Mouse (Mus musculus) ES-E14 (cell line): ENCODE measurements around the gene Med31. TPM values are rescaled to one million over a fixed set of nuclear protein-coding genes. Genes with fewer than 3 reads are reported as not detected.

Source experiments
- DNase-seq: peaks from one replicate; pipeline ENCODE4 v3.0.0-alpha.2; 2013; ENCODE audit warnings: low read depth, low spot score
- H3K27ac ChIP-seq: 2 replicates; pipeline ENCODE4 v1.5.1; 2012; ENCODE audit warnings: low read depth, mild to moderate bottlenecking, low read length, moderate library complexity, mixed read lengths; ENCODE audit not compliant: poor library complexity, insufficient read depth, severe bottlenecking
- H3K36me3 ChIP-seq: 2 replicates; pipeline ENCODE4 v1.6.1; 2012; ENCODE audit warnings: mild to moderate bottlenecking, low read length, moderate library complexity, mixed read lengths; ENCODE audit not compliant: control insufficient read depth, poor library complexity, insufficient read depth, severe bottlenecking
- H3K4me1 ChIP-seq, 2 experiments: fragments of 150-350 bp in 1 of 2; sonication (generic) in 1 of 2; 2 replicates each; pipeline ENCODE4 v1.6.1; 2012; ENCODE audit warnings: low read length in 2 of 2, mild to moderate bottlenecking in 1 of 2, mixed read lengths in 1 of 2; ENCODE audit not compliant: control insufficient read depth in 2 of 2, insufficient read depth in 2 of 2, poor library complexity in 1 of 2
- H3K4me3 ChIP-seq, 2 experiments: fragments of 150-350 bp in 1 of 2; sonication (generic) in 1 of 2; 2 replicates each; pipeline ENCODE4 v1.5.1; 2012; ENCODE audit warnings: low read length in 2 of 2, low read depth in 1 of 2, mild to moderate bottlenecking in 1 of 2, mixed read lengths in 1 of 2; ENCODE audit not compliant: insufficient read depth in 1 of 2, poor library complexity in 1 of 2, severe bottlenecking in 1 of 2
- H3K9ac ChIP-seq: 2 replicates; pipeline ENCODE4 v1.6.1; 2012; ENCODE audit warnings: low read depth, mild to moderate bottlenecking, low read length, mixed read lengths; ENCODE audit not compliant: poor library complexity, insufficient read depth, severe bottlenecking
- H3K9me3 ChIP-seq: fragments of 150-350 bp; sonication (generic); 2 replicates; pipeline ENCODE4 v1.6.1; 2012; ENCODE audit warnings: low read depth, mild to moderate bottlenecking, low read length; ENCODE audit not compliant: control insufficient read depth, insufficient read depth
- CHD2 ChIP-seq: IDR thresholded peaks from 2 replicates; pipeline ENCODE4 v1.6.1; 2014; ENCODE audit warnings: mild to moderate bottlenecking, low read depth, low read length, inconsistent platforms
- HCFC1 ChIP-seq: IDR thresholded peaks from 2 replicates; pipeline ENCODE4 v1.6.1; 2012; ENCODE audit warnings: low read length, inconsistent platforms, borderline replicate concordance; ENCODE audit not compliant: insufficient read depth
- MAFK ChIP-seq: IDR thresholded peaks from 2 replicates; pipeline ENCODE4 v1.6.1; 2014; ENCODE audit warnings: mild to moderate bottlenecking, low read depth, low read length, inconsistent platforms; ENCODE audit not compliant: insufficient read depth
- ZC3H11A ChIP-seq: IDR thresholded peaks from 2 replicates; pipeline ENCODE4 v1.6.1; 2012; ENCODE audit warnings: low read depth, mild to moderate bottlenecking, inconsistent platforms, low read length, borderline replicate concordance
- ZNF384 ChIP-seq: IDR thresholded peaks from 2 replicates; pipeline ENCODE4 v1.6.1; 2012; ENCODE audit warnings: low read depth, low read length, inconsistent platforms
- in situ Hi-C, 2 experiments: fragments of 600-800 bp; cut with MboI; formaldehyde crosslinking; loops; one replicate each; pipeline ENCODE4 v1.15.1; 2025; ENCODE audit warnings: low sequenced_read_pairs in 2 of 2, inconsistent platforms in 1 of 2; ENCODE audit not compliant: unreplicated experiment in 2 of 2
- total RNA-seq: library from RNA; depleted of rRNA; stranded (reverse); fragments of 300-350 nt; gene quantifications from 2 replicates; pipeline ENCODE4 v1.2.3, GENCODE M21; 2012; rRNA removed

Gene Med31
- total RNA-seq, 1 experiment: 28.6 TPM

- DNase-seq: no peak
- Histone ChIP-seq H3K4me3 (no peak overlapping the region), H3K9ac (no peak overlapping the region), H3K9me3 (no peaks in the 10 kb centered on the region), H3K4me1 (no peaks in the 10 kb centered on the region), H3K36me3 (peaks cover 13% of the 10 kb centered on the region; the same call in 1 of the 2 replicates), H3K27ac (no peak overlapping the region)
- in situ Hi-C loops: no loop called here
- TF ChIP-seq HCFC1 (no peak), ZNF384 (no peak), ZC3H11A (no peak), CHD2 (no peak), MAFK (no peak)
Measured at GRCm38 (mm10) chr11:72169871-72170270, 45.5 kb downstream of the Med31 start.

- Histone ChIP-seq H3K9me3 (no peaks in the 10 kb centered on the region), H3K27ac (no peak overlapping the region), H3K4me3 (no peak overlapping the region), H3K4me1 (no peaks in the 10 kb centered on the region), H3K36me3 (peaks cover 7% of the 10 kb centered on the region; the same call in 1 of the 2 replicates), H3K9ac (no peak overlapping the region)
- no peak for DNase-seq
- TF ChIP-seq MAFK: no peak
- no peak for TF ChIP-seq CHD2
- no peak for TF ChIP-seq ZNF384
- no peak for TF ChIP-seq HCFC1
- TF ChIP-seq ZC3H11A: no peak
- in situ Hi-C loops: no loop called here
Measured at GRCm38 (mm10) chr11:72163198-72163597, 52.2 kb downstream of the Med31 start.

Other genes starting within 250 kb of the Med31 start
- 0.18 and 0.32 TPM in 2 replicates for gene Aipl1, start 178.1 kb downstream of the Med31 start, total RNA-seq
- 28.7 and 31.3 TPM in 2 replicates for gene Pimreg, start 173.6 kb downstream of the Med31 start, total RNA-seq
- 0.32 and 0.36 TPM in 2 replicates for gene Pitpnm3, start 79.8 kb downstream of the Med31 start, total RNA-seq
- 2.8 and 5.1 TPM in 2 replicates for gene Gm43951, start 8.8 kb downstream of the Med31 start, total RNA-seq
- 8.3 and 8.5 TPM in 2 replicates for gene 4933427D14Rik, start 8.1 kb downstream of the Med31 start, total RNA-seq
- 77.1 and 126 TPM in 2 replicates for gene Txndc17, start 8.0 kb downstream of the Med31 start, total RNA-seq
- gene Slc13a5, start 51.6 kb upstream of the Med31 start, total RNA-seq: 7.1 and 8.1 TPM in 2 replicates
- 7.5 and 7.6 TPM in 2 replicates for gene Xaf1, start 86.0 kb upstream of the Med31 start, total RNA-seq
- 0.13 and 0.16 TPM in 2 replicates for gene Fbxo39, start 98.9 kb upstream of the Med31 start, total RNA-seq
- 4.0 and 5.7 TPM in 2 replicates for gene Tekt1, start 146.8 kb upstream of the Med31 start, total RNA-seq
- gene Smtnl2, start 196.1 kb upstream of the Med31 start, total RNA-seq: 23.6 and 26.7 TPM in 2 replicates
- 0.98 and 1.4 TPM in 2 replicates for gene Ggt6, start 219.9 kb upstream of the Med31 start, total RNA-seq
- 278 and 286 TPM in 2 replicates for gene Mybbp1a, start 225.8 kb upstream of the Med31 start, total RNA-seq